Mouse (Mus musculus): ENCODE measurements around the gene Ccnjl.

The Ccnjl gene

GRCm38 (mm10) chr11:43575061-43575375 lies 46.4 kb downstream of the Ccnjl start:
- DNase-seq: no peak

GRCm38 (mm10) chr11:43575376-43576151 lies 47.0 kb downstream of the Ccnjl start:
- DNase-seq: peak; percentile 62

GRCm38 (mm10) chr11:43577713-43578478 lies 49.3 kb downstream of the Ccnjl start:
- DNase-seq: peak; percentile 22

GRCm38 (mm10) chr11:43585211-43586005 lies 56.8 kb downstream of the Ccnjl start:
- no peak for DNase-seq

GRCm38 (mm10) chr11:43586324-43587090 lies 57.9 kb downstream of the Ccnjl start, which contains the start of gene 4933415A04Rik:
Gene 4933415A04Rik (plus strand): TSS chr11:43587040.
- peak; percentile 91 for DNase-seq

GRCm38 (mm10) chr11:43589530-43590072 lies 61.0 kb downstream of the Ccnjl start:
- no peak for DNase-seq

GRCm38 (mm10) chr11:43601440-43601839 lies 72.9 kb downstream of the Ccnjl start, which contains the start of gene Fabp6:
Gene Fabp6 (minus strand): TSS chr11:43601540.
- no peak for DNase-seq

- no peak for DNase-seq
Observed at GRCm38 (mm10) chr11:43604207-43604606, 75.6 kb downstream of the Ccnjl start.

- no peak for DNase-seq
Observed at GRCm38 (mm10) chr11:43604891-43605290, 76.3 kb downstream of the Ccnjl start.

GRCm38 (mm10) chr11:43605859-43606258 lies 77.3 kb downstream of the Ccnjl start:
- no peak for DNase-seq

- DNase-seq: no peak
Observed at GRCm38 (mm10) chr11:43608440-43608839, 79.9 kb downstream of the Ccnjl start.

GRCm38 (mm10) chr11:43610006-43610661 lies 81.5 kb downstream of the Ccnjl start:
- peak; percentile 14 for DNase-seq

GRCm38 (mm10) chr11:43610662-43611033 lies 82.1 kb downstream of the Ccnjl start:
- no peak for DNase-seq

- DNase-seq: peak; percentile 89
Observed at GRCm38 (mm10) chr11:43612834-43613488, 84.4 kb downstream of the Ccnjl start.

GRCm38 (mm10) chr11:43617924-43618323 lies 89.3 kb downstream of the Ccnjl start:
- DNase-seq: peak; percentile 73

- DNase-seq: peak; percentile 7
Observed at GRCm38 (mm10) chr11:43618403-43618802, 89.8 kb downstream of the Ccnjl start.

GRCm38 (mm10) chr11:43621769-43622168 lies 93.2 kb downstream of the Ccnjl start:
- no peak for DNase-seq

GRCm38 (mm10) chr11:43624341-43624740 lies 95.8 kb downstream of the Ccnjl start:
- no peak for DNase-seq

- DNase-seq: peak; percentile 76
Observed at GRCm38 (mm10) chr11:43626300-43626926, 97.8 kb downstream of the Ccnjl start.

GRCm38 (mm10) chr11:43626927-43627645 lies 98.5 kb downstream of the Ccnjl start:
- no peak for DNase-seq

Data from lung, postnatal 10 days (tissue).